Mouse (Mus musculus) right cerebral cortex, adult 2 months (tissue): ENCODE results near the gene Per2.

Experiments used
- DNase-seq, 2 experiments: peaks; one replicate each; pipeline ENCODE4 v3.0.0; 2021 to 2022; ENCODE audit warnings: low spot score in 2 of 2

The Per2 gene

DNA sequence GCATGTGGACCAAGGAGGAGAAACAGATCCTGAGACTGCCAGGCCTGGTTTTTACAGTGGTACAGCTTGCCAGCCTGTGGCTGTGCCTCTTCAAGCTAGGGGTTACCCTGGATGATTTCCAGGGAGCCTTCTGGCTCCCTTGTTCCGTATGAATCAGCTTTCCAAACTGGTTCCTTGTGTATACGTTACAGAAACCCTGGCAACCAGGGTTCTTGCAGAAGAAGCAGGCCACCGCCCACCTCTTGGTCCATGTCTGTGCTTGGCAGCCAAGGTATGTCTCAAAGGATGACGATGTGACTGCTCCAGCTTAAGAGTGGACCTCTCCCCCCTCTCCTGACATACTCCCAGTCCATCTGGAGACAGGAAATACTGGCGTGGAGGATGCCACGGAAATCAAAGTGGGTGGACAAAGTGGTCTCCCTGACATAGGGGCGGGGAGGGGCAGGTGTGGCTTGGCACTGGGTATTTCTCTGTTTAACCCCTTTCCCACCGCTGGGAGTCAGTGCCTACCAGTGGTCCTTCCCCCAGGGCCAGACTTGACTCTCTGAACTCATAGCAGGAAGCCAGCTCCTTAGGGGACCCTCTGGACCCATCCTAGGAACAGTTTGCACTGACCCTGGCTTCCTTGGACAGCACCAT lies 782 bp downstream of the Per2 start:
- DNase-seq, result peak; percentile 76 to 77

- DNase-seq, result peak; percentile 78 to 80
These were observed 1.4 kb downstream of the Per2 start for GRCm38 (mm10) chr1:91457698-91458097.

GRCm38 (mm10) chr1:91457116-91457515 lies 2.0 kb downstream of the Per2 start:
- DNase-seq, result no peak

DNA sequence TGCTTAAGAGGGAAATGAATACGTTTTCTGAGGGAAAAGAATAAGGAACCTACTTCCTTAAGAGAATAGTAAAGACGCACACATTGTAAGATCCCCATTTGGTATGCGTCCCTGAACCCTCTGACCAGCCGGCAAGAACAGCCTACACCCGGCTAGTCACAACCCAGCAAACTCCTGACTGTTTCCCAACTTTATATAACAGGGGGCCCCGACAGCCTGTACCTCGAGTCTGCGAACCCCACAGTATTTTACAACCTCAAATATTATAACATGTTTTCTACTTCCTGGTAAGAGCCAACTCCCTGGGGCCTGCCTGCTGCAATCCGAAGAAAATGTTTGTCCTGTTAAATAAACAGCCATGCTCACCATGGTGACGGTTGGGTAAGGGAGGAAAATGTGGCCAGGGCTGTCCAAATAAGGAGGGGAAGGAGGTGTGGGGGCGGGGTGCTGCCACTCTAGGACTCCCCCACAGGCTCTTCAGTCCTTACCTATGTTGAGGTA lies 2.8 kb downstream of the Per2 start:
- DNase-seq, result peak; percentile 26 to 42

- no peak for DNase-seq
These were observed 3.4 kb downstream of the Per2 start for GRCm38 (mm10) chr1:91455661-91456161.

DNA sequence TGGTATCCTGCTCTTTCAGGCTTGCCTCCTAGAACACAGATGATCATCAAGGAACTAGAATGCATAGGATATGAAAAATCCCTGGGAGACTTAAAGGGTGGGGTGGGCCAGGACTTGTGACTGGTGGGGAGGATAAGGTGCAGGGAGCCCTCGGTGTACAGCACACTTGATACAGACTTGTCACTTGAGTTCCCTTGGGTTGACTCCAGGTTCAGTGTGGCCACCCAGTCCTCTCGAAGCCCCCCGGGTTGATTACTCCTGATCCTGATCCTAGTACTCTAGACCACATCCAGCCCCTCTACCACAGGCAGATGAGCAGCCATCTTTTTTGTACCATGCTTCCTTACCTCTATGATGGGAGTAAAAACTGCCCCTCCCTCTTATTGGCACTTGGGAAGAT lies 4.2 kb downstream of the Per2 start:
- DNase-seq, result no peak

GRCm38 (mm10) chr1:91454366-91454765 lies 4.8 kb downstream of the Per2 start:
- no peak for DNase-seq

GRCm38 (mm10) chr1:91453932-91454331 lies 5.2 kb downstream of the Per2 start:
- DNase-seq, result no peak

GRCm38 (mm10) chr1:91451547-91452084 lies 7.5 kb downstream of the Per2 start:
- DNase-seq, result no peak

- DNase-seq, result no peak
These were observed 8.3 kb downstream of the Per2 start for GRCm38 (mm10) chr1:91450851-91451250.

DNA sequence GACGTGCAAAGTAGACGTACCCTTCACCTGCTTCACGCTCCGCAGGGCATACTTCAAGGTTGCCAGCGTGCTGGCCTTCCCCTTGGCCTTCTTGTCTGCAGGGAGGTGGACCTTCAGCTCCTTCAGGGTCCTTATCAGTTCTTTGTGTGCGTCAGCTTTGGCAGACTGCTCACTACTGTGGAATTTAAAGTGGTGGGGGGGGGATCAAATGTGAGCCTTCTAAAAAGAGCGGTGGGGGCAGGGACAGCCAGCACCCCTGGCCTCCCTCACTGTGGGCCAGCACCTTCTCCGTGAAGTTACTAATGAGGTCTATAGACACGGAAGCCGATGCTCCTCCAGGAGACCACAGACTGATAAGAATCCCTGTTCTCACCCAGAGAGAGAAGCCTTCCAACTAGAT lies 10.4 kb downstream of the Per2 start:
- DNase-seq, result no peak

DNA sequence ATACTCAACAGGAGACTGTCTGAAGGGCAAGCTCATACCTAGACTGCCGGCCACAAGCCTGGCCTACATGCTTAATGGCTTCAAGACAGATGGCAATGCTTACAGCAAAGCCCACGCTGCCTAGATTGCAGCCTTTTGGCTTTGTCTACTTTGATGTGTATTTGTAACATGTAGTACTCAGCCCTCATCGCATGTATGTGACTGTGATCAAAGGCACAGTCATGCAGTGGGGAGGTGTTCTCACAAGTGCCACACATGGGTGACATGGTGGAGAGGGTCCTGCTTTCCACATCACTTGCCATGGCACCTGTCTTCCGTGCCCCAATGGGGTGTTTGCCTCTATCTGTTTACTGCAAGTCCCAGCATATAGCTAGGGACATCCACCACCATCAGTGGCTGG lies 12.6 kb downstream of the Per2 start:
- DNase-seq, result no peak

DNA sequence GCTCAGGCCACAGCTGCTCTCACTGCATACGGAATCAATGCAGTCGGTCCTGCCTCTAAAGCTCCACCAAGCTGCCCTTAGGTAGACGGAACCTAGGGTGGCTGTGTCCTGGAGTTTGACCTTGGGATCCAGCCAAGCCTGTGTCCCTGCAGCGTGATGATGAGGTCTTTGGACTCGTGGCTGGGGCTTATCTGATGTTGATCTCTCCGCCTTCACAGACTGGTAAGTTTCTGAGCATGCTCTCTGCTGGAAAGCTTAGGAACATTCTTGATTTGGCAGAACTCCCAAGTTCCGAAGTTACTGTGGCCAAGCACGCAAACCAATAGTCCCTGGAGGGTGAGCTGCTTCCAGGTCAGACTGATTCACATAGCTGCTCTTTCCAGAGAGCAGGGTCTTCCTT lies 13.1 kb downstream of the Per2 start:
- peak in 1 of 2 experiments; percentile 19 for DNase-seq

GRCm38 (mm10) chr1:91444841-91445830 lies 14.0 kb downstream of the Per2 start:
- peak; percentile 29 to 49 for DNase-seq

DNA sequence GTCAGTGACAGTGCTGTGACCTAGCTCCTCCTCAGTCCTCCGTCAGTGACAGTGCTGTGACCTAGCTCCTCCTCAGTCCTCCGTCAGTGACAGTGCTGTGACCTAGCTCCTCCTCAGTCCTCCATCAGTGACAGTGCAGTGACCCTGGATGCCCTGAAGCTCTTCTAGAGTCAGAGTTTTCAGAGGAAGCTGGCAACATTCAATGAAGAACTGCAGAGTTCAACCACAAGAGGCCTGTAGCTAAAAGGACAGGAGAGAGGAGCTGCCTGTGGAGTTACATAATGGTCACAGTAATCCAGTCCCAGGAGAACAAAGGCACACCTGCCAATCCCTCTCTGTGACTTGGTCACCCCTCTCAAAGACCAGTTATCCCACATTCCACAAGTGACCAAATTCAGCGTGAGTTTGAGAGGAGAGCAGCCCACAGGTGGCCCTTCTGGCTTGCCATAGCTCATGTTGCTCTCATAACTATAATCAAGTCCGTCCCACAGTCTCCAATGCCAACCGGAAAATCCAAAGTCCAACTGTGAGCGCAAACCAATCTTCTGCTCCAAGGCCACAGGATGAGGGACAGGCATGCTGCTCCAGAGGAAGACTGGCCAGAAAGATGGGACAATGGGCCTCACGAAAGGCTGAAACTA lies 16.7 kb downstream of the Per2 start:
- DNase-seq, result no peak

- no peak for DNase-seq
These were observed 17.3 kb downstream of the Per2 start for GRCm38 (mm10) chr1:91441855-91442254.

DNA sequence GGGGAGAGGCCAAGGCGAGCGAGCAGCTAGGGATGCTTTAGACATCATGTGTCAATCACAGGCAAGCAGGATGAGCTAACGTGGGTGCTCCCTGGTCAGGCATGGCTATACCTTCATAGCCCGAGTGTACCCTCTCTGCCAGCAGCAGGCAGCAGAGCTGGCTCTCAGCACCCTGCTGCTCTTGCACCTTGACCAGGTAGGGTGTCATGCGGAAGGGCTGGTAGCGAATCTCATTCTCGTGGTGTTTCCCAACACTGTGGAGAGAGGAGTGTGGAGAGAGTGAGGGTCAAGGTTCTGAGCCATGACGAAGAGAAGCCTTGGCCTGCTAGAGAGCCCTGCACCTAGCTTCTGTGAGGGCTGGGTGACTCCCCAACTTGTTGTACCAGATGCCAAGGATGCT lies 19.3 kb downstream of the Per2 start:
- no peak for DNase-seq

DNA sequence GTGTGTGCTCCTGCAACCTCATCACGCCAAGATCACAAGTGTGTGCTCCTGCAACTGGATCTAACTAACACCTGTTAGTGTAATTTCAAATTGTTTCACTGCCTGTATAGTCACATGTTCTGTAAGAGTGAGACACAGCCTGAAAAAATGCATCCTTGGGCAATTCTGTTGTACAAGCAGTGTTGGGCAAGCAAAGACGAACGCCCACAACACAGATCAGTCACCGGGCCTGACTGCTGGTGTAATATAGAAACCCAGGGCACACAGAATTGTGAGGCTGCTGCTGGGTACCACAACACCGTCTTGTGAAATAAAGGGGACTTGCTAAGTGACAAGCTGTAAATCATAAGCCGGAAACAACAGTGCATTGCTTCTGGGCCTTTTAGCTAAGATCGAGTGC lies 21.6 kb downstream of the Per2 start:
- DNase-seq, result no peak

DNA sequence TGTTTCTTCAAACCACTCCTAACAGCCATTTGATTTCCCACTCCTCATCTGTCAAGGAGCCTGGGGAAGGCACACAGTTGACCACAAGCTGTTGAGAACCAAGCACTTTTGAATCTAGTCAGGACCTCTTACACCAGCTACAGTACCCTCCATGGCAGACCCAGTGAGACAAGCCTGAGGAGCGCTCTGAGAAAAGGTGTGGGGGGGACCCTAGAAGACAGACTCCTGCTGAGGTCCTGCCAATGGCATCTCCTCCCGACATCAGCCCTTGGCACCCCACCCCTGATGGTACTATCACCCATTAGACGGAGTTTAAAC lies 22.1 kb downstream of the Per2 start:
- no peak for DNase-seq

- DNase-seq, result peak in 1 of 2 experiments; percentile 19
These were observed 22.6 kb downstream of the Per2 start for GRCm38 (mm10) chr1:91436380-91437082.

GRCm38 (mm10) chr1:91435606-91436130 lies 23.5 kb downstream of the Per2 start:
- DNase-seq, result no peak
